Mouse (Mus musculus): ENCODE measurements around the gene Xirp1. TPM values are rescaled to one million over a fixed set of nuclear protein-coding genes. Genes with fewer than 3 reads are reported as not detected.

The Xirp1 gene
- total RNA-seq, 2 experiments from 2014 or later = 125 to 136 TPM

DNA sequence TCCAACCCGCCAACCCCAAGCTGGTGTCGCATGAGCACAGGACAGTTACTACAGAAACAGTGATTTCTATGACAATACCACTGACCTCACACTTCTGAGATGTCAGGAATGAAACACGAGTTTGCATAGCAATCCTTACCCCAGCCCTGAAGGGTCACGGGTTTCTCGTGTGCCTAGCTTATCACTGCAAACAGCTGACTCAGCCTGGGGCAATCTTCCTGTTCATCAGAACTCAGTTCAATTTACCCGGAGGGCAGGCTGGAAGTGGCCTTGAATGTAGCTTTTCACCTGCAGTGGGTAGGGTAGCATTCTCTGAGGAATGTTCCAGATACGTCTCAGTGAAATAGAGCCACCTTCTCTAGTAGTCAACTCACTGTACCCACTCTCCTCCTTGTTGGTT is 29.2 kb downstream of the Xirp1 start:
- intact Hi-C loops (cut with DNase I) = no loop called here
- no peak for DNase-seq (ENCODE audit: low spot score)

DNA sequence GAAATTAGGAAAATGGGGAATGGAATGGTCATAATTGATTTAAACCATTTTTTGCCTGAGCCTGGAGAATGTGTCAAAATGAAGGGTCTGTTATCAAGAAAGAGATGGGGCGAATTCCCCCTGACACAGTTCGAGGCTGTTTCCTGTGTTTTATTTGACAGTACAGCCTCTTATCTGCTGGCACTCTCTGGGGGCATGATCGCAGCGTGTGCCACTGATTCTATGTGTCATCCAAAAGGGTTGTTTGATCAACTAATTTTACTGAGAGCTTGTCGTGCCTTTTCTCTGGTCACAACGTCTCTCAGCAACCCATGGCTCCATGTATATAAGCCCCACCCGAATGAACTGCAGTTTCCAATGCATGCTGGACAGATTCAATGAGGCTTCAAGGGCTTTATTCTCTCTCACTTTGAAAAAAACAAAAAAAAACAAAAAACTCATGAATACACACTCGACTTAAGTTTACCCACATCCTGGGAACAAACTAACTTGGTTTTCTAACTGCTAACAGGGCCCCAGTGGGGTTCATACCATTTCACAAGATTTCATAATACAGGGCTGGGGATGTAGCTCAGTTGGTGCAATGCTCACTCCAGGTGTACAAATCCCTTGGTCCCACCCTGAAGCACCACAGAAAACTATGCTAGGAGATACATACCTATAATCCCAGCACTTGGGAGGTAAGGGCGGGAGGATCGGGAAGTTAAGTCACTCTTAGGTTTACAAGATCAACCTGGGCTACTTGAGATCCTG is 30.1 kb downstream of the Xirp1 start:
- no peak for DNase-seq (ENCODE audit: low spot score)
- intact Hi-C loops (cut with DNase I) = no loop called here

DNA sequence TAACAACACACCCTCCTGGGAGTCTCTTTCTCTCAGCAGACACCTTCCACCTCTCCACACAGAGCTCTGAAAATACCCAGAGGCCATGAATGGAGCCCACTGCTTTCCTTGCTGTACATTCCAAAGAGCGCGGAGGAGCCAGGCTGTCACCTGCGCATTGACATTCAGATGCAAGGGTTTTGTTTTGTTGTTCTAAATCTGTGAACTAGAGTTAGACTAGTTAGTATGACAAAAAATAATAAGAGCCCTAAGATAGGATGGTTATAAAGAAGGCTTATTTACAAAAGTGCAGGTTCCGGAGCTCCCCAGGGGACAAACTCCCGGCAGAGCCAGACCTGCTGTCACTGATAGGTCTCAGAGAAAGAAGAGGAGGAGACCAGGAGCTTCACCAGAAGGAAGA is 32.1 kb downstream of the Xirp1 start:
- no peak for DNase-seq (ENCODE audit: low spot score)
- intact Hi-C loops (cut with DNase I) = no loop called here

DNA sequence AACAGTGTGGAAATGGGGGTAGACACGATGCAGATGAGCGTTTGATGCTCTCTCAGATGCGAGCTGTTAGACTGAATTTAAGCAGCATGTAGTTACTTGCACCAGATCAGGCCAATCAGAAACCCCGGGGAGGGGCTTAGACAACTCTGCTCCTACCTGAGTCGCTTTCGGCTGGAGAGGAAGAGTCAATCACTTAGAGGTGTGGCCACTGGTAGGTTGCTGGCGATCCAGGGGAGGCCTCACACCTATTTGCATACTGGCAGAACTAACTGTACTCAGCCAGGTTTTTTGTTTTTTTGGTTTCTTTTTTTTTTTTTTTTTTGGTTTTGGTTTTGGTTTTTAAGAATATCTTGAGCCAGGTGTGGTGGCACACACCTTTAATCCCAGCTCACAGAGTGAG is 35.1 kb downstream of the Xirp1 start:
- DNase-seq (ENCODE audit: low spot score) = no peak
- intact Hi-C loops (cut with DNase I) = no loop called here

DNA sequence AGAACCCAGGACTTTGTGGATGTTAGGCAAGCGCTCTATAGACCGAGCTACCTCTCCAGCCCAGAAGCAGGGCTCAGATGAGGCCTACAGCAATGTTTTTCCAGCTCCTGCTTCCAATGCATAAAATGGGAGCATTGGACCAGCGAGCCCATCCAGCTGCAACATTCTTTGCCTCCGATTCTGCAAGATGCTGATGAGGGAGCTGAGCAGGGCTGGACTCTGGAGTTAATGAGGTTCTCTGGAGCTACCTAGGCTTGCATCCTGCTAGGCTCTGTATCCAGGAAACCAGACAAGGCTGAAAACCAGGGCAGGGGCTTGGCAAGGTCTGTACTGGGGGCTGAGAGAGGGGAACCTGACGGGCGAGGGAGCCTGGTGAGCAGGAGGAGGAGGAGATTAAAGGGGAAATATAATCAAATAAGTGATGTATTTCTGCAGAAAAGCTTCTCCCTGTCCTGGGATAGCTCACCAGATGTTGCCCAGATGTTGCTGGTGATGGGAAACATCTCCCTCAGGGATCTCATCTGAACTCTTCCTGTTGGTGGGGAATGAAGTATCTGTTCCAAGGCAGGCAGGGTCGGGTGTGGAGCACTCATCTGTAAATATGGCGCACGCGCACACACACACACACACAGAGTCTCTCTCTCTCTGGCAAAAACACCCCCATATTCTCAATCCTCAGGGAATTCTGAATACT is 37.4 kb downstream of the Xirp1 start:
- intact Hi-C loops (cut with DNase I) = loop anchor here (2.0 kb wide), 1 partner anchor 15 kb away; no protein-coding TSS in a partner anchor
- DNase-seq (ENCODE audit: low spot score) = no peak

DNA sequence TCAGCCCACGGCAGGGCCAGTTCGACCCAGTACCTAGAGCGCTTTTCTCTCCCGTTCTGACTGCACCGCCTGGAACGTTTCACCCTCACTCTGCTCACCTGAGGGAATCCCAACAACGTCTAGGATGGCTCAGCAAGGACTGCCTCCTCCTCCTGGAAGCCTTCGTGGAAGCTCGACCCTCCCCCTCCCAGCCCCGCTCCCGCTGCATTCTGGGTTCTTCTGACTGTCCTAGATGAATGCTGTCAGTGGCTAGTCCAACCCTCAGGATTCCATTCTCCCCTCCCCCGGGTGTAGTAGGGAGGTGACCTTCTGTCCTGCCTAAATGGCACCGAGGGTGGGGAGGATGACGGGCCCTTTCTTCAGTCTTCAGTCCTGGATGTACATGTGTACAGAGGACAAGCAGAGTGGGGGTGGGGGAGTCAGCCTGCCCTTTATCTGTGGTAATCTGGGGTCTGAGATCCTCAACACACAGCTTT is 38.8 kb downstream of the Xirp1 start, which contains the start of gene Csrnp1:
Gene Csrnp1, minus strand, starts transcription at position 123 of the 476 bp plus-strand sequence.
- intact Hi-C loops (cut with DNase I) = loop anchor here (2.0 kb wide), 1 partner anchor 16 kb away; no protein-coding TSS in a partner anchor

DNA sequence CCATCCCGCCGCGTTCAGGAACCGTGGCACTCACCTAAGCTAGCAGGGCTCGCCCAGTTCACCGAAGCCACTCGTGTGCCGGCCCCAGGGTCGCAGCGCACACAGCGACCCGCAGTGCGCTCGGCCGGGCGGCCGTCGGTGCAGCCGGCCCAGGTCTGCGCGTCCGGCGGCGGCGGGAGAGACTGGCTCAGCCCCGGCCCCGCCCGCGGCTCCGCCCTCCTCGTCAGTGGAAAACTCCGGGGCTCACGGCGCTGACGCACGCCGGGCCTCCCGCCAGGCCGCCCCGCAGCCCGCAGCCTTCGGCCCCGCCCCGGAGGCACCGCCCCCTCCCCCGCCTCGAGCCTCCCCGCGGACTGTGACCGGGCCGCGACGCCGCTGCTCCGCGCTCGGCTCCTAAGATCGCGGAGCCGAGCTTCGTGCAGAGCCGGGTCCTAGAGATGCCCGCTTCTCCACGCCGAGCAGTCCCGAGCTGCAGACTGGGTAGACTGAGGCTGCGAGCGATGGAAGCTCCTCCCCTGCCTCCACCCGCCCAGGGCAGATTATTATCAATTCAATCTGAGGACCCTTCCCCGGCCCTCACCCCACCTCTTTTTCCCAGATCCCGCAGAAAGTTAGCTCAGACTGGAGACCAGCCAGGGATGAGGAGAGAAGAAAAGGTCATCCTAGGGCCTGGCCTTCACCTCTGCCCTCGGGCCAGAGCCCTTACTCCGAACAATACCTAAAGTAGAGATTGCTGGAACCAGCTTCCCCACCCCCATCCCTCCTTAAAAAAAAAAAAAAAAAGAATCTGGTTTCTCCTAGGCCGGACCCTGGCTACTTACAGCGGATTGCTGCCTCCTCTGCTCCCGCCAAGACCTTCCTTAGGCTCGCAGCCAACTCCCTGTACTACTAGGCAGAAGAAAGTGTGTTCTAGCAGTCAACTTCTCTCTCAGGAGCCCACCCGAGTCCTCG is 39.5 kb downstream of the Xirp1 start:
- peak; percentile 90 for DNase-seq (ENCODE audit: low spot score)
- intact Hi-C loops (cut with DNase I) = loop anchor here (2.0 kb wide), 3 partner anchors 17 to 27 kb away; no protein-coding TSS in a partner anchor

More for the DNA sequence above, 38.8 kb downstream of the Xirp1 start, which contains the start of gene Csrnp1:
- no peak for DNase-seq (ENCODE audit: low spot score)

DNA sequence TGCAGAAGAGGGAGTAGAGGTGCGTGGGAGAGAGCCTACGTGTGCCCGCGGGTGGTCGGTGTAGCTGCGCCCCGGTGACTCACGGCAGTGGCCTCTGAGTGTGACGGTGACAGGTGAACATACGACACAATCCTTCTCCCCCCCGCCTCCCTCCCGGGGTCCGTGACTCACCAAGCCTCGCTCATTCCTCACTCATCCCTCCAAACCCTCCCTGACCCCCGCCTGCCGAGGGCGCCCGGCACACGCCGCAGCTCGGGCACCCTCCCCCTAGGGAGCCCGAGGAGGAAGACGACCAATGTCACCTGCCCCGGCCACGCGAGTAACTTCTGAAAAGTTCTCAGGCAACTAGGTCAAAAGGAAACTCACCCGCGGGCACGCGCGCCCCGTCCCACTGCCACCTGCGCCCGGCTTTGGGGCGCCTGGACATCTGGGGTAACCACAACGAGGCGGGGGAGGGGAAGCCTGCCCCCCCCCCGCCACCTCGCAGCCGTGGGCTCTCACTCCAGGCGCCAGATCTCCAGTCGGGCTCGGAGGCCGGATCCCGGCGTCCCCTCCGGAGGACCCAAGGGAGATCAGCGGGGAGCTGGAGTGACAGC is 40.3 kb downstream of the Xirp1 start:
- intact Hi-C loops (cut with DNase I) = loop anchor here (2.0 kb wide), 2 partner anchors 18 to 28 kb away; no protein-coding TSS in a partner anchor
- peak; percentile 53 for DNase-seq (ENCODE audit: low spot score)

DNA sequence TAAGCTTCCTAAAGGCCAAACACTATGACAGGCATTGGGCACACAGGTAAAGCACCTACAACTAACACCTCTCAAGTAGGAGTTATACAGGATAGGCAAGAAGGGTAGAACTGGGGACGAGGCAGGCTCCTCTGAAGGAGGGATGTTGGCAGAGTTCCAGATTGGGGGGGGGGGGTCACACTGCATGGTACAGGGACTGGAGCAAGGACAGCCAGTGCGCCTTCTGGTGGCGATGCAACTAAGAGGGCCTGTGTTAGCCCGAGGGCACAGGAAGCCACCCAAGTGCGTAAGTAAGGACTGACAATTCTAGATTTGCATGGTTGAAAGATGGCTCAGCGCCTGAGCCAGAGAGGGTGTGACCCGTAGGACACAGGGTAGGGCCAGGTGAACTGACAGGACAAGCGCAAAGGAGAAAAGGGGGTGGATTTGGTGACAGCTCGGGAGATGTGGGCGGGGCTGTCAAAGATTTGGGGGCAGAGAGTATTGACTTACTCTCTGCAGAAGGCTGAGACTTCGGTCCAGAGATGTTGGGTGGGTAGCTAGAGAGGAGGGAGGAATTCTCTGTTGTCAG is 41.1 kb downstream of the Xirp1 start:
- peak; percentile 52 for DNase-seq (ENCODE audit: low spot score)
- intact Hi-C loops (cut with DNase I) = loop anchor here (2.0 kb wide), 2 partner anchors 18 to 28 kb away; no protein-coding TSS in a partner anchor

DNA sequence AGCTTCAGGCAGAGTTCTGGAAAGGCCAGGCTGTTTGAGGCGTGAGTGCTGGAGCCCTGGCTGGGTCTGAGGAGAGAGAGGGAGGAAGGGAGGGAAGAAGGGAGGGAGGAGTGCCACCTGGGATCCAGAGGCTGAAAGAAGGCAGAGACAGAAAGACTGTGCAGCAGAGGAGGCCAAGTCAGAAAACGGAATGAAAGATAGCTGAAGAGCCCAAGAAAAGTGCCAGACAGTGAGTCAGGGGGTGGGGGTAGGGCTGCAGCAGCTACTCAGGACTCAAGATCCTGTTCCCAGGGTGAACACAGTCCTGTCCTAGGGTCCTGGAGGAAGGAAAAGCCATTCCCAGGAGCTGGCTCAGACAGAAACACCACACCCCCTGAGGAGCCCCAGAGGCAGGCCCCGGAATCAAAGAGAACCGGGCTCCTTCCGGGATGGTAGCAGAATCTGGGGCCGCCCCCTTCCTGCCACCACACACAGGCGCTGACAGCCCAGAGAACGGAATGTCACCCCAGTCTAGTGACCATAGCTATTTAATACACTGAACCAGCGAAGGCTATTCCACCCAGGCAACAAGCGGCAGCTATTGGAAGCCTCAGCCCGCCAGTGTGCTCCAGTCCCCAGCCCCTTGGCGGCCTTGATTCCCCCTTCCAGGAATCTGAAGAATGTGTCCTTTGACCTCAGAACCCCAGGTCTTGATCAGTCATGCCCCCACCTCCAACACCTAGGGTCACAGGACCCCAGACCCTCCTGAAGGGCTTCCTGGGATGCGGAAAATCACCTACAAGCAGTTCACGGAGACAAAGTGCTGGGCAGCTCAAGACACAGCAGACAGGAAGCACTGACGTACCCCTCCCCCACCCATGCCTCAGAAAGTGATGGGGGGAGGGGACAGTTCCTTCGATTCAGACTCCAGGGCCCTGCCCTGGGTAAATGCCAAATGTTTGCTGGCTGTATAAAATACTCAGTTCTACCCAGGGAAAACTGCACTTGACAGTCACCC is 41.9 kb downstream of the Xirp1 start:
- intact Hi-C loops (cut with DNase I) = loop anchor here (2.0 kb wide), 2 partner anchors 17 to 29 kb away; no protein-coding TSS in a partner anchor
- DNase-seq (ENCODE audit: low spot score) = peak; percentile 87

DNA sequence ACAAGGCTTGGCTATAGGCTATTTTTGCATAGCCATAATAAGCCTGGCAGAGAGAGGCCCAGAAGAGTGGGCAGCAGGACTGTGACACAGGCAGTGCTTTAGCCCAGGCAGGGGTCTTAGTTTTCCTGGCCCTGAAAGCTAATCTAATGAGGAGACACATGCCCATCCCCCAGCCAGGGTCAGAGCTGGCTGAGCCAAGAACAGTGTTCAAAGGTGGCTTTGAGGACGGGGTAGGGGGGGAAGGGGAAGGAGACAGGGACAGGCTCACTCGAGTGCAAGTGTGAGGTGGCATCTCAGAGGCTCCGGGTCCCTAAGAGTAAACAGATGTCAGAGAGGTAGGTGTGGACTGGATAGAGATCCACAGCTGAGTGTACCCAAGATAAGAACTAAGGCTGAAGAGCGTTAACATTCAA is 42.6 kb downstream of the Xirp1 start:
- DNase-seq (ENCODE audit: low spot score) = no peak
- intact Hi-C loops (cut with DNase I) = no loop called here

DNA sequence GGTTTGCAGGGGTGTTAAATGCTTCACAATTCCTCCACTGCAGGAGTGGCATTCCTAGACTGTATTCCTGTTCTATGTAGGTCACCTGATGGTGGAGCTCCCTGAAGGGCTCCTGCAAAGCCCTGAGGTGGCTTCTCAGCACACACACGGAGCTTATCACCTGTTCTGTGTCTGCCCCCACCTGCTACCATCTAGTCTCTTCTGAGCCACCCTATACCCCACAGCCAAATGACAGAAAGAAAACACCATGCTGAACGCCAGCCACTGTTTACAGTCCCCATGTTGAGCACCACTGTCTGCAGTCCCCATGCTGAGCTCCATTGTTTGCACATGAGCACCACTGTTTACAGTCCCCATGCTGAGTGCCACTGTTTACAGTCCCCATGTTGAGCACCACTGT is 43.6 kb downstream of the Xirp1 start:
- intact Hi-C loops (cut with DNase I) = no loop called here
- DNase-seq (ENCODE audit: low spot score) = no peak

DNA sequence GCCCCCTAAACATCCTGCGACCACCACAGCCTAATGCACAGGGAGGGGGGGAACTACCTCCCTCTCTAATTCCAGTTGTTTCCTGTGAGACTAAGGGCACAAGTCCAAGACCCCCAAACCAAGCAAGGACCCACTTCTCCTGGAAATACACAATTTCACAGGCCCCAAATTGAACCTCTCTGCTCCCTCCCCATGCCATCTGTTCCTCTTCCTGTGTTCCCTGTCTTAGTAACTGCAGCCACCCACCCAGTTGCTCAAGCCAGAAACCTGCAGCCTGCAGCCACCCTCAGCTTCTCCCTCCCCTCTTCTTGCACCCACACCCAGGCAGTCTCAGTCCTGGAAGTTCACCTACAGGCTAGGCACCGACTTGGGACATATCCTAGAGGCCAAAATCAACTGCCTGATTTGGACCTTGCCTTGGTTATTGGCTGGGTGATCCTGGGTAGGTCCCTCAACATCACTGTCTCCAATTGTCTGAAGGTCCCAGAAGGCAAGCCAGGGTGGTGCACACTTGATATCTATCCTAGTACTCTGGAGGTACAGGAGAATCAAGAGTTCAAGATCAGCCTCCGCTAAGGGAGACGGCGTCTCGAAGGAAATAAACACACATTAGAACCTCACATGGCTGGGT is 44.5 kb downstream of the Xirp1 start:
- DNase-seq (ENCODE audit: low spot score) = no peak
- intact Hi-C loops (cut with DNase I) = no loop called here

DNA sequence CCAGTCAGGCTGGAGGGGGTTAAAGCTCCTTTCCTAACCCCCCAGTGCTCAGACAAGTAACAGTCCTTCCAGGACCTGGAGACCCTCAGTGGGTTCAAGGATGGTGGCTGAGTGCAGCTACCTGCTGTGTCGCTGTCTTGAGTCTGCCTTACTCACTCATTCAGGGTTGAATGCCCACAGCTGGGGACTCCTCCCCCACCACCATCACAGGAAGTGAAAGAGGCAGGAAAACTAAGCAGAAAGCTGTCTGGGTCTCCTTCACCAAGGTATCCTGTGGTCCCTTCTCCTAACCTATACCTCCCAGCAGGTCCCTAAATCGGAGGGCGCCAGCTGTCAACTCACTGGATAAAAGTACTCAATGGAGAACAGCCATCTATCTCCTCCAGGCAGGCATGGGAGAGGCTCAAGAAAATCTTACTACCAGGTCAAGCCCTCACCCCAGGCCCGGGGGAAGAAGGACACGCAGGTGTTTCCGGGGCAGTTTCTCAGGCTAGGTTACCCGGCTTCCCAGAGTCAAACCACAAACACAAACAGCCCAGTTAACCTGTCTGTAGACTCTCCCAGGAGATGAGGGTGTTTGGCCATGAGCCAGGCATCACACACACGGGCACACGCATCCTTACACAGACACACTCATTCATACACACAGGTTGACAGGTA is 45.1 kb downstream of the Xirp1 start:
- intact Hi-C loops (cut with DNase I) = no loop called here
- no peak for DNase-seq (ENCODE audit: low spot score)

DNA sequence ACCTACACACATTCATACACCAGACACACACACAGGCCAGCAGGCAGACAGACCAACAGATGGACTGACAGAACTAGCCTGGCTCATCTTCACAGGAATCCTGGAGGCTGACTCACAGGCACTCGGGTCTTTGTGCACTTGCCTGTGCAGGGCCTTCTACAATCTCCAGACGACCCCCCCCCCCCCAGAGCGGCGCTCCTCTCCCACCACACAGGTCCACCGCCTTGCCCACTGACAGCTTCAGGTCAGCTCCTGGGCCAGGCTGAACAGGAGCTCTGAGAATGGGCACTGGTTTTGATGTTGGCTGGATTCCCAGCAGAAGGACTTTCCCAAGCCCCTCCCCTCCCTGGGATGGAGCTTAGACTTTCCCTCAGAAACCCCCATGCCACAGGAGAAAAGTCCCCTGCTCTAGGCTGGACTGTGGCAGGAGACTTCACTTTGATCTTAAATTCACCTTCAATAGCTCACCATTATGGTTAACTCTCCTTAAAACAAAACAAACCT is 45.8 kb downstream of the Xirp1 start:
- no peak for DNase-seq (ENCODE audit: low spot score)
- intact Hi-C loops (cut with DNase I) = no loop called here

DNA sequence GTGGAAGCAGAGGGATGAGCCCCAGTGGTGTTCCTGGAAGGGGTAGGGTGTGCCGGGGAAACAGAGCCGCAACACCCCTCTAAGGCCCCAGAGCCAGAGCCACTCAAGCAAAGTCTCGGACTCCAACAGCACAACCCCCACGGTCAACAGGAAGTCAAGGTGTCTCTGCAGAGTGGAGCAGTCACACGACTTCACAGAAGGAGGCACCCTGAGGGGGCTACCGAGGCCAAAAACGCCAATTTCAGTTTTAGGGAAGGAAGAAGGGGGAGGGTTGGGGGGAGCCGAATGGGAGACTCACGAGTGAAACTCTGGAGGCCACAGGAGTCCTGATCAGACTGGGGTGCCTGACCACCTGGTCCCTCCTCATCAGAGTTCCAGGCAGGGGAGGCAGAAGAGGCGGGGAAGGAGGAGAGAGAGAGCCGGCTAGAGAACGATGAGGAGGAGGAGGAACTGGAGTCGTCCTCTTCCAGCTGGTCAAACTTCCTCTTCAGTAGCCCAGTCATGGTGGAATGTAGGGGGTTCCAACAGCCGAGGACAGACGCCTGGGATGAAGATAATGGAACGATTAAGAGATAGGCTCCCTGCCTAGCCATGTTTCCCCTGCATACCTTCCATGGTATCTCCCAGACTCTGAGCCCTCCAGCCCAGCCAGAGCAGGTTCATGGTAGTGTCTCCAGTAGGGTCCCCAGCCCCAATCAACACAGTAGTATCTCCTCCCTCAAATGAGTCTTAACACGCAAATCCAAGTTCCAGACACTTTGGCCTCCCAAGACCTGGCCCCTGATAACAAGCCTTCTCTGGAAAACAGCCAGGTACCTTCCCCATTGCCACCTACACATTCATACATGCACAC is 46.5 kb downstream of the Xirp1 start:
- no peak for DNase-seq (ENCODE audit: low spot score)
- intact Hi-C loops (cut with DNase I) = no loop called here
